Mouse (Mus musculus) cerebellum, adult 9-11 months (tissue): ENCODE results near the gene Osbpl11.
"Not testable (repeated sequence)": the region's sequence is repeated elsewhere in the genome, so short reads cannot be mapped to it uniquely, and the experiment has no call there.

ENCODE experiments used
- DNase-seq: peaks from one replicate; pipeline ENCODE4 v3.0.0; 2022

Osbpl11 gene

DNA sequence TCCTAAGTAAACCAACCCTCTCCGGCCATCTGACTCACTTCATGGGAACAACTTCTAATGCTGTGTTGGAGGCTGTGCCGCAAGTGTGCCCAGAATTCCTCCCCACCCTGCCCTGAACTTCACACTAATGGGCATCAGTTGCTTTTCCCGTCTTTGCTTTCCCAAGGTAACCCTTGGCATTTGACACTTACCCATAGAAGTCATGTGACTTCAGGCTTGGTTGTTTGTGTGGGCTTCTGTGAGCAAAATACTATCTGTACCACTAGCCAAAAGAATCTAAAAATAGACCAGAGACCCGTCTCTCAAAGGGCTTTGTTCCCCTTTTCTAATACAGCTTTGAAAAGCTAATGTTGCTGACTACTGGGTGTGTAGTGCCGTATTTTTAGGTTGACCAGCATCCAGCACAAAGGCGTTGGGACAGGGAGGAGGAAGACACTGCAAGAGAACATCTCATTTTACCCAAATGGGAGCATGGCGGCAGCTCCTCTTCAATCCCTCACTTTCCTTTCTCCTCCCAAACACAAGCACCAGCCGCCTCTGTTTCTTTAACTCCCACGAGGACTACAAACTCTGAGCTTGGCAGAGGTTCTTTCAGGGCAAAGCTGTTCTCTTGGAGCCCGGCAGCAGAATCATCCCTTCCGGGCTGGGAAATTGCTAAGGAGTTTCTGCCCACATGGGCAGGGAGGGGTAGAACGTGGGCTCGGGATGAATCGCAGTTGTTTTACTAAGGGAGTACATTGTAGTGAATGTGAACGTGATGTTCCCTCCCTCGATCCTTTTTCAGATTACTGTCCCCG is 6.4 kb upstream of the Osbpl11 start:
- no peak for DNase-seq

- not testable (repeated sequence) for DNase-seq
Observed at GRCm38 (mm10) chr16:33179222-33179621, 5.6 kb upstream of the Osbpl11 start.

- DNase-seq: no peak
Observed at GRCm38 (mm10) chr16:33179911-33180310, 5.0 kb upstream of the Osbpl11 start.

DNA sequence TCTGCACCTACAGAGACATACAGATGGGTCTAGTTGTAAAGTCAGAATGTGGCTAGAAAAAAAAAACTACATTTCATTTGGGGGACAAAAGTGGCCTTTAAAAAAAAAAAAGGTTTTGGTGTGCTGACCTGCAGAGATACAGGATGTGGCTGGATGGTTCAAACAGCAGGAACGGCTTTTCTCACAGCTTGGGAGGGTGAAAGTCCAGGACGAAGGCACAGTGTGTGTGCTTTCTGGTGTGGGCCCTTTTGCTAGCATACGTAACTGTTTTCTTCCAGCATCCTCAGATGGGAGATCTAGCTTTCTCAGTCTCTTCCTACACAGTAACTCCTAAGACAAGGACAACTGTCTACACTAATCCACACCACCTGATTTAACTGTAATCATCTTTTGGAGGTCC is 4.1 kb upstream of the Osbpl11 start:
- no peak for DNase-seq

DNA sequence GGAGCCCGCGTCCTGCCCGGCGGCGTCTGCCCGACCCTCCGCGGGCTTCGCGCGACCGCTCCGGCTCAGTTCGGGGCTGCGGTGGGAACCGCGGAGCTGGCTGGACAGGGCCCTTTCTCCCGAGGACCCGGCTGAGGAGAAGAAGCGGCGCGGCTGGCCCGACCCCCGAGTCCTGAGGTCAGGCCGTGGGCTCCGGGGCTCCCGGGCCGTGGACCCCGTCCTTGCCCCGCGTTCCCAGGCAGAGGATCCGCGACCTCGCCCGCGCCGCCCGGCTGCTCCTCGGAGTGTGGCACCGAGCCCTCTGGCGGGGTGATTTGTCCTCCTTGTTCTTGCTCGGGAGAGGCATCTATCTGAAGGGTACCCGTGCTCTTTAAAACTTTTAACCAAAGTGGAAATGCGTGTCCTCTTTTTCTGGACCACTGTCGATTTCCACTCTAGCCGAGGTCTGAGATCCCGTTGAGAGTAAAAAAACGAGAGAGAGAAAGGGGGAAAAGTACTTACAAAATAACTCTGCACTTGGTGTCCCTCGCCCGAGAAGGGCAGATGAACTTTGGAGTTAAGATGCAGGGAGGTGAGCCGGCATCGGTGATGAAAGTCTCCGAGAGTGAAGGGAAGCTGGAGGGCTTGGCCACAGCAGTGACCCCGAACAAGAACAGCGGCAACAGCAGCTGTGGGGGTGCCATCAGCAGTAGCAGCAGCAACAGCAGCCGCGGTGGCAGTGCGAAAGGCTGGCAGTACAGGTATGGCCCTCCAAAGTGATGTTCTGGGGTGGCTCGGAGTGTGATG is 583 bp downstream of the Osbpl11 start:
- peak; percentile 29 for DNase-seq

- DNase-seq: no peak
Observed at GRCm38 (mm10) chr16:33186134-33186533, 1.3 kb downstream of the Osbpl11 start.

DNA sequence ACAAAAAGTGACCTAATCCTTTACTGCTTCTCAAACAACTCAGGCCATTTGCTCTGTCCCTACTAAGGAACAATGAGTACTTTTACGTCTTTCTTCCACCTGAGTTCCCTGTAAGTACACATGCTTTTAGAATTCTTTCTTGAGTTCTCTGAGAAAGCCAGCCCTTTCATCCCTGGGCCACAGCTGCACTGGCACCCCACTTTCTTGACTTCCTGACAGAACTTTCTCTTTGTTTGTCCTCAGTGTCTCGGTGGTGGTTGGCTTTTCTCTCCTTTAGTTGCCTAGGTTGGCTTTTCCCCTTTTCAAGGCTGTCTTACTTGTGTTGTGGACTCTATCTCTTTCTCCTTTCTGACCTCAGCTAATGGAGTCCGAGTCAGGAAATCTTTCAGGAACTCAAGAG is 3.2 kb downstream of the Osbpl11 start:
- DNase-seq: no peak

- DNase-seq: no peak
Observed at GRCm38 (mm10) chr16:33191671-33192091, 6.8 kb downstream of the Osbpl11 start.

- DNase-seq: no peak
Observed at GRCm38 (mm10) chr16:33192280-33192679, 7.4 kb downstream of the Osbpl11 start.

DNA sequence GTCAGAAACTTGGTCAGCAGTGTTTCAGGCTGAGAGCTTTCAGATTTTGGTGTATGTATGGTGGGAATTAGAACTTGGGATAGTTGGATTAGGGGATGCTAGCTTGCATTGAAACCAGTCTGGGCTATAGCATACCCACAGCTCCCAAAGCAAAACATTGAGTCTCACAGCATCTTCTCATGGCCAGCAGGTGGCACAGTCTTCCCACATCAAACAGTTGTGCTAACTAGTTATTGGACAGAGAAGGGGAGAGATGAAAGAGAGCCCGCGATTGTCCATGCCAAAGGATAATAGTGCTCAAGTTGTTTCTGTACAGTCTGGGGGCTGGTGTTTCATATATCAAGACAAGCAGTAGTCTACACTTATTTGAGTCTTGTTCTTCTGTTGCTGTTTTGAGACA is 8.8 kb downstream of the Osbpl11 start:
- DNase-seq: peak; percentile 38

DNA sequence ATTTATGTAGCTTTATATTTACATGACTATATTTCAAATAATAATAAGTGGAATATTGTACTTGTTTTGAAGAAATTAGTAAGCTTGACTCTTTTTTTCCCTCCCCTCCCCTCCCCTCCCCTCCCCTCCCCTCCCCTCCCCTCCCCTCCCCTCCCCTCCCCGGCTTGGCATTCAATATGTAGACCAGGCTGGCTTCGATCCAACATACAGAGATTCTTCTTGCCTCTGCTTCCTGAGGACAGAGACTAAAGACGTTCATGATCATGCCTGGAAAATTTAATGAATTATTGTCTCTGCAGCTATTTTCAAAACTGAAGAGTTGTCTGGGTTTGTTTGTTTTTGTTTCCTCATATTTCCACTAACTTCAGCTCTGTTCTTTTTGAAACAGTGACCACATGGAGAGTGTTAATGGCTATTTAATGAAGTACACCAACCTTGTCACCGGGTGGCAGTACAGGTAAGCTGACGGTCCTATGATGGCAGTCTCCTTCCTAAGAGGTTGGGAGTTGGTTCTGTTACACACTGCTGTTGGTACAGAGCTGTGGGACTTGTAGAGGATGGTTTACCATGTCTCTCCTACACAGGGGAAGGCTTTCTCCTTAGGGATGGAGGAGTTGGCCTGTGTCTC is 10.9 kb downstream of the Osbpl11 start:
- DNase-seq: no peak

DNA sequence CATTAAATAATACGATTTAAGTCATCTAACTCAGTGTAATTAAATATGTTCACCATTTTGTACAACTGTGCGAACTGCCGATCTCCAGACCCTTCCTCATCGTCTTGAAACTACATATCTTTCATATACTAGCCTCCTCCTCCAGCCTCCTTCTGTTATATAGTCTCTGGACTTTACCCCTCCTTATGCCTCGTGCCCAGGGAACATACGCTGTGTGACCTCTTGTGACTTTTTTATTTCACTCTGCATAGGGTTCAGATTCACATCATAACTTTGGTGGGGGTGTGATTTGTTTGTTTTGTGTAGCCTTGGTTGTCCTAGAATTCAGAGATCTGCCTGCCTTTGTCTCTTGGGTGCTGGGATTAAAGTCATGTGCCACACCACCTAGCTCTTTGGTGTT is 11.7 kb downstream of the Osbpl11 start:
- no peak for DNase-seq

DNA sequence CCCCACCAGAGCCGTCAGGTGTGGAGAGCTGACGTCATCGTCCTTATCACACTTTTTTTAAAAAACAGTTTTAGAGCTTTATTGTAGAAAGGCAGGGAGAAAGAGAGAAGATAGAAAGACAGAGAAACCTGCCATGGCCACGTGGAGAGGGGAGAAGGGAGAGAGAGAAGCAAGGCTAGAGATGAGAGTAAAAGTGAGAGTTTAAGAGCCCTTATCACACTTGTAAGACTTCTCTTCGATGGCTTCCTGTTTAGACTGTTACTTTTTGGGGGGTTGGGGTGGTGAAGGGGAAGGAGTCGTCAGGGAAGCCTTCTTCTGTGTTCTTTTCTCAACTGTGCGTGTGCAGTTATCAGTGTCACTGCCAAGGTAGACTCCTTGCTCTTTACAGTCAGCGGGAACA is 15.7 kb downstream of the Osbpl11 start:
- no peak for DNase-seq

GRCm38 (mm10) chr16:33210812-33211211 is 25.9 kb downstream of the Osbpl11 start:
- DNase-seq: no peak

DNA sequence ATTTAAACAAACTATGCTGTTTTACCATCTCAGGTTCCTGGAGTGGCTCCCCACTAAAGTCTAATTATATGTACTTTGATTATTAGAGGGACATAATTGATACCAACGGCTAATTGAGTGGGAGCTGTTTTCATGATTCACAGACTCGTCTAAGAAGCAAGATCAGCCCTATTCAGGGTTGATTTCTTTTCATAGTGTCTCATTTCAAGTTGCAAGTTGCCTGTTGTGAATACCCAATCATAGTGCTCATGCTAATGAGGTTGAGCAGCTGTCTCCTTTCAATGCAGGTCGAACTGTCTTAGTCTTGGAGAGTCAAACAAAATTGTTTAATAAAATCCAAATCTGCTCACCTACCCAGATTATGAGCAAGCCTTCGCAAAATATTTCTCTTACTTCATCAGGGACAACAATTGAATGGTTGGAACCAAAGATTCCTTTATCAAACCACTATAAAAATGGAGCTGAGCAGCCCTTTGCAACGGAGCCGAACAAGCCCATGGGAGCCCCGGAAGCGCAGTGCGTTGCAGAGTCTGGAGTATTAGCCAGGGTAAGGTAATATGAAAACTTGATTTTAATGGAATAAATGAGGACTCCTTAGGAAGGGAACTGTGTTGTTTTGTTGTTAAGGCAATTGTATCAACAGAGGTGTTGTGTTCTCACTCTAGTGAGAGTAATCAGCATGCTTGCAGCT is 31.6 kb downstream of the Osbpl11 start:
- no peak for DNase-seq

DNA sequence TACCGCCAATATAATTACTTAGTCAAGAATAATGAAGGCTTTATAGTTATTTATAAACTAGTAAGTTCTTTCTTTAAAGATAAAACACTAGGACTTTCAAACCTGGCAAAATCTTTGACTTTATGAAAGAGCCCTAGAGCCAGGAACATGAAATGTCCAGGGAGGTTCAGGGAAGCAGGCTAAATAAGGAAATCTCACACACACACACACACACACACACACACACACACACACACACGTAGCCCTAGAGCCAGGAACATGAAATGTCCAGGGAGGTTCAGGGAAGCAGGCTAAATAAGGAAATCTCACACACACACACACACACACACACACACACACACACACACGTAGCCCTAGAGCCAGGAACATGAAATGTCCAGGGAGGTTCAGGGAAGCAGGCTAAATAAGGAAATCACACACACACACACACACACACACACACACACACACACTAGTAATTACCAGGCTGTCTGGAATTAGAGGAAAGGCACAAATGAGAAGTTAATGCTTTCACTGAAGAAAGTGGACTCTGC is 32.7 kb downstream of the Osbpl11 start:
- not testable (repeated sequence) for DNase-seq

- DNase-seq: no peak
Observed at GRCm38 (mm10) chr16:33222482-33222881, 37.6 kb downstream of the Osbpl11 start.

DNA sequence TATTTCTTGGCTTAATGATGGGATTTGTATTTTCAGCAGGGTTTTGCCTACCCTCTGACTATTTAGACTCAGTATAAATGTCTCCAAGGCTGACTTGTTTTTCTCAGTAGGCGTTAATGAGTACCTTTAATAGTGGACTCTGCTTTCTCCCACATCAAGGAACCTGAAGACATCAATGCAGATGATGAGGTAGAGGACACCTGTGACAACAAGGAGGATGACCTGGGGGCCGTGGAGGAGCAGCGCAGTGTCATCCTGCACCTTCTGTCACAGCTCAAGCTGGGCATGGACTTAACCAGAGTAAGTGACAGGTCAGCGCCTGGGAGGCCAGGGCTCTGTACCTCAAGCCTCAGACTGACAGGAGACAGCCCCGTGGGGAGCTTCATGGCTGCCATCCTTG is 39.5 kb downstream of the Osbpl11 start:
- DNase-seq: no peak

- DNase-seq: no peak
Observed at GRCm38 (mm10) chr16:33234128-33234527, 49.3 kb downstream of the Osbpl11 start.

DNA sequence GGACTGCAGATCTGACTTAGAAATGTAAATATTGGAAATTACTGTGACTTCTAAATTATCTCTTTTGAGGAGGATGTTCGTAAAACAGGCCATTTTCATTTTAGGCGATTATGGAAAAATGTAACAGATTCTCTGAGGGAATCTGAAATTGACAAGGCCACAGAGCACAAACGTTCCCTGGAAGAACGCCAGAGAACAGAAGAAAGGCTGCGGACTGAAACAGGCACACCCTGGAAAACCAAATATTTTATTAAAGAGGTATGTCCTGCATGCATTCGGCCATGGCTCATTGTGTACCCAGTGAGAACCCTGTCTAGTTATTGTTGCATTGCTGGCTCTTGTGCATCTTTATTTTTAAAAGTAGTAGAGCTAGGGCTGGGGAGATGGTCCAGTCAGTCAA is 51.3 kb downstream of the Osbpl11 start:
- DNase-seq: no peak

DNA sequence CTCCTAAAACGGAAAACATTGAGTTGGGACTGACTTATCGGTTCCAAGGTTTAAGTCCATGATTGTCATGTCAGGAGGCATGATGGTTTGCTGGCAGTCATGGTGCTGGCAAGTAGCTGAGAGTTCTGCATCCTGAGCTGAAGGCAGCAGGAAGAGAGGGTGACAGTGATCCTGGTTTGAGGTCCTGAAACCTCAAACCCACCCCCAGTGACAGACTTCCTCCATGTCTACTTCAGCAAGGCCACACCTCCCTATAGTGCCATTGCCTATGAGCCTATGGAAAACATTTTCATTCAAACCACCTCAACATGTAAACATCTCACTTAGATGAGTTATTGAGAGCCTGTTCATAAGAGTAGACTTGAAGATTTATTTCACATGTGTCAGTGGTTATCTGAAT is 54.4 kb downstream of the Osbpl11 start:
- no peak for DNase-seq

GRCm38 (mm10) chr16:33242046-33242445 is 57.2 kb downstream of the Osbpl11 start:
- no peak for DNase-seq

DNA sequence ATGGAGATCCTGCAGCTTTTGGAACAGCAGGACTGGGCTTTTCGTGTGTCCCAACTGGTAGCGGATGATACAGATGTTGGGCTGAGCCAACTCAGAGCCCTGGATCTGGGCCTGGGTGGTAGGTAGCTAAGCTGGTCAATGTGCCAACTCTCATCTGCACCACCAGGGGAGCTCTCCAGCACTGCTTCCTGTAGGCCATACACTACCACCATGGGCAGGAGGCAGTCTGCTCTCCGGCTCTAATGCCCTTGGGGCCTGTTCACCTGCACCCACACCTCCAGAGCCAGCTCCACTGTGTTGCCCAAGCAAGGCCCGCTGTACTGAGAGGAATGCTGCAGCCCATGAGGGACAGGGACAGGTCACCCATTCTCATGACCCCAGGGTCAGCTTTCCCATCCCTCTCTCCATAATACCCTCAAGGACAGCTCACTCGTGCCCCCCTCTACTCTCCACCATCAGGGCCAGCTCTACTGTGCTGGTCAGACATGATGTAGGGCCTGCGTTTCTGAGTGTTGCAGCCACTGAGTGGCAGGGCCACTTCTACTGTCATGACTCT is 59.3 kb downstream of the Osbpl11 start:
- no peak for DNase-seq
